Mouse (Mus musculus) MEL (cell line): ENCODE measurements around the gene Naa20.

Experiments
- CTCF ChIP-seq, 3 experiments: IDR thresholded peaks in 2 of 3; conservative IDR thresholded peaks in 1 of 3; 2 replicates each; pipeline ENCODE4 v1.5.1; 2011 to 2012; ENCODE audit warnings: low read length in 3 of 3, low read depth in 2 of 3, mild to moderate bottlenecking in 2 of 3, improper control_type of control experiment in 1 of 3, inconsistent platforms in 1 of 3, mixed read lengths in 1 of 3, moderate library complexity in 1 of 3; ENCODE audit not compliant: control insufficient read depth in 1 of 3, insufficient read depth in 1 of 3, poor library complexity in 1 of 3, severe bottlenecking in 1 of 3
- EP300 ChIP-seq, 2 experiments: IDR thresholded peaks; 2 replicates each; pipeline ENCODE4 v1.6.1; 2011; ENCODE audit warnings: improper control_type of control experiment in 2 of 2, low read length in 2 of 2, low read depth in 1 of 2, mild to moderate bottlenecking in 1 of 2
- ETS1 ChIP-seq: IDR thresholded peaks from 2 replicates; pipeline ENCODE4 v1.6.1; 2012; ENCODE audit warnings: low read depth, mild to moderate bottlenecking, inconsistent platforms, low read length, improper control_type of control experiment, moderate library complexity
- HCFC1 ChIP-seq: IDR thresholded peaks from 2 replicates; pipeline ENCODE4 v1.6.1; 2012; ENCODE audit warnings: low read depth, mild to moderate bottlenecking, inconsistent platforms, low read length, improper control_type of control experiment, moderate library complexity
- KAT2A ChIP-seq: conservative IDR thresholded peaks from 2 replicates; pipeline ENCODE4 v1.6.1; 2012; ENCODE audit warnings: low read depth, low read length, improper control_type of control experiment, inconsistent platforms
- MAX ChIP-seq: IDR thresholded peaks from 2 replicates; pipeline ENCODE4 v1.6.1; 2011; ENCODE audit warnings: low read length, improper control_type of control experiment
- NRF1 ChIP-seq: IDR thresholded peaks from 2 replicates; pipeline ENCODE4 v1.6.1; 2014; ENCODE audit warnings: low read depth, mild to moderate bottlenecking, inconsistent platforms, low read length, improper control_type of control experiment, moderate library complexity; ENCODE audit not compliant: poor library complexity, insufficient read depth, severe bottlenecking
- POLR2A ChIP-seq, 2 experiments: IDR thresholded peaks; 2 replicates each; pipeline ENCODE4 v1.6.1; 2011 to 2012; ENCODE audit warnings: low read length in 2 of 2, mild to moderate bottlenecking in 2 of 2, control low read depth in 1 of 2, improper control_type of control experiment in 1 of 2, low read depth in 1 of 2, moderate library complexity in 1 of 2; ENCODE audit not compliant: control insufficient read depth in 1 of 2, insufficient read depth in 1 of 2, poor library complexity in 1 of 2

DNA sequence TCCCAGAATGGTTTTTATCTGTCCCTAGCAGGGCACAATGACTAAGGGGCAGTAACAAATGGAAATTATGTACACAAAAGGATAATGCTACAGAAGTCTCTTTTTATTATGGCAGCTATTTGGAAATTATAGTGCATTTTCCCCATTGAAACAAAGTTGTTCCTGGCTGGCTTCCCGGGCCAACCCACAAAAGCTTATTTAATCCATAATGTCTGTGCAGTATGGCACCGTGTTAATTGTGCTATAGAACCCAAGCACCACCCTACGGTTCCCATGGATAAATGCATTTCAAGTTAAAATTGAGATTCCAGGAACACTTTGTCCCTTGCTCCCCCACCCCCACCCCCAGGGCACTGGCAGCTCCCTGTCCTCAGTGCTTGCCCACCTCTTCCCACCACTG lies 42.4 kb downstream of the Naa20 start:
- TF ChIP-seq POLR2A (IDR thresholded peaks at IDR 0.05; ENCODE audit: control insufficient read depth in 1 of 2, insufficient read depth in 1 of 2, low read depth in 1 of 2, low read length in 2 of 2, poor library complexity in 1 of 2) (no peak), MAX (no peak), NRF1 (no peak), EP300 (IDR thresholded peaks at IDR 0.05; ENCODE audit: low read depth in 1 of 2, low read length in 2 of 2) (no peak), HCFC1 (no peak), CTCF (IDR thresholded peaks at IDR 0.05 in 2 of 3, conservative IDR thresholded peaks at IDR 0.05 in 1 of 3; ENCODE audit: control insufficient read depth in 1 of 3, insufficient read depth in 1 of 3, low read depth in 2 of 3, low read length in 3 of 3, poor library complexity in 1 of 3, severe bottlenecking in 1 of 3) (no peak), ETS1 (no peak), KAT2A (no peak)
